ENCODE assay signal across 14 mouse cellular contexts in the genomic region with DNA sequence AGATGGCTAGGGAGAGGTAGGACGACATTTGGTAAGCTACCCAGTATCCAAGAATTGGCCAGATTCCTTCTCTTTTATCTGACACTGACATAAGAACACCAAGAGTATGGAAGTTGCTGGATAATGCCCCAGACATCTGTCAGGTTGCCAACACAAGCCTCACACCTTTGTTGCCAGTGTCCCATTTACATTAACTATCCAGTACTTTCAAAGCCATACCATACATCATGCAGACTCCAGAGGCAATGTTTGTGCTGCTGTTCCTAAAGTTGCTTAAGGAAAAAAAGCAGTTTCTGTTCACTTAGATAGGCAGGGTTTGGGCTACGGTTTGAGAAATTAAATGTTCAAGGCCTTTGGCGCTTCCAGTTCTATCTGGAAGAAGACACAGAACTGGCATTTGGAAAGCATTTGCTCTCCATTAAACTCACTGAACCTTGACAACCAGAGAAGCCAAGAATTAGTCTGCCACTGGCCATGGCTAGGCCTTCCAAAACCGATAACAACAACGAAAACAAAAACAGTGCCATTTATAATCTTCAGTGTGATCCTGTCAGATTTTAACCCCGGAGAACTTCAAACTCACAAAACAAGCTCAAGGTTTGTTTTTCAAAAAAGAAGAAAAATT.
DNase-seq lines count a peak whose midpoint lies in the region; ATAC-seq and TF ChIP-seq lines count a peak whose summit lies in the region.
"Had no signal": no experiment of that assay in that cellular context is flagged by ENCODE, and none has a peak within 500 bp of the region (broad histone marks: within the 10 kb centered on the region; RNA-seq: fewer than 3 reads in every experiment).

No protein-coding gene starts in this region.

- H3K27ac ChIP-seq in hindbrain, embryonic 16.5 days (ENCODE audit: low read depth, low read length), result no peak overlapping the region
- no peak overlapping the region for H3K27ac ChIP-seq in hindbrain, embryonic 13.5 days
- no peak overlapping the region for H3K27ac ChIP-seq in cerebellum, adult 2 months (ENCODE audit: insufficient read depth, low read length)
- H3K27ac ChIP-seq: midbrain, embryonic 15.5 days had no signal

- ATAC-seq in hindbrain, embryonic 16.5 days, result peak; percentile 27; the same call in 1 of the 2 replicates
- ATAC-seq in hindbrain, embryonic 13.5 days (ENCODE audit: low FRiP score), result no peak
- ATAC-seq: intestine, embryonic 16.5 days; midbrain, embryonic 15.5 days had no signal

- H3K4me2 ChIP-seq in hindbrain, embryonic 16.5 days (ENCODE audit: low read length), result no peak overlapping the region
- H3K4me2 ChIP-seq in hindbrain, embryonic 13.5 days, result no peak overlapping the region
- H3K4me2 ChIP-seq: midbrain, embryonic 15.5 days had no signal

- no peak for TF ChIP-seq POLR2A in cerebellum, adult 2 months (IDR thresholded peaks at IDR 0.05; ENCODE audit: borderline replicate concordance, insufficient read depth, low read length)

- 81% methylated on average over 6 of the region's 6 CpGs for WGBS in hindbrain, embryonic 16.5 days
- WGBS in hindbrain, embryonic 13.5 days, result 81% methylated on average over 6 of the region's 6 CpGs
- WGBS in cerebellum, adult 2 months, result 19% methylated on average over 6 of the region's 6 CpGs

- H3K36me3 ChIP-seq in hindbrain, embryonic 16.5 days (ENCODE audit: control insufficient read depth, insufficient read depth, low read length), result no peaks in the 10 kb centered on the region
- H3K36me3 ChIP-seq in hindbrain, embryonic 13.5 days, result no peaks in the 10 kb centered on the region
- H3K36me3 ChIP-seq: midbrain, embryonic 15.5 days had no signal

- H3K9ac ChIP-seq in hindbrain, embryonic 16.5 days (ENCODE audit: low read depth, low read length), result no peak overlapping the region
- no peak overlapping the region for H3K9ac ChIP-seq in hindbrain, embryonic 13.5 days
- H3K9ac ChIP-seq: midbrain, embryonic 15.5 days had no signal

- no peaks in the 10 kb centered on the region for H3K9me3 ChIP-seq in hindbrain, embryonic 16.5 days (ENCODE audit: control insufficient read depth, low read length)
- H3K9me3 ChIP-seq in hindbrain, embryonic 13.5 days, result no peaks in the 10 kb centered on the region
- H3K9me3 ChIP-seq: midbrain, embryonic 15.5 days had no signal

- no peak for TF ChIP-seq CTCF in cerebellum, adult 2 months (IDR thresholded peaks at IDR 0.05; ENCODE audit: borderline replicate concordance, insufficient read depth, low read depth, low read length)

- no peaks in the 10 kb centered on the region for H3K27me3 ChIP-seq in hindbrain, embryonic 16.5 days (replicated peaks; ENCODE audit: control insufficient read depth, insufficient read depth, low read length)
- no peaks in the 10 kb centered on the region for H3K27me3 ChIP-seq in hindbrain, embryonic 13.5 days
- no peaks in the 10 kb centered on the region for H3K27me3 ChIP-seq in cerebellum, adult 2 months (ENCODE audit: control insufficient read depth, insufficient read depth, low read length)
- H3K27me3 ChIP-seq: midbrain, embryonic 15.5 days had no signal

- DNase-seq in ovary, adult 18-20 months (ENCODE audit: low spot score), result peak; percentile 77
- no peak for DNase-seq in ovary, postnatal 14 days (ENCODE audit: low spot score)
- peak; percentile 36 to 49 for DNase-seq in cerebellum, adult 2 months
- DNase-seq in skeletal muscle tissue, adult 2 months (ENCODE audit: low read depth, low spot score), result peak; percentile 20
- DNase-seq in right cerebral cortex, postnatal 14 days, result no peak
- DNase-seq in thymus, postnatal 14 days, result no peak
- DNase-seq: layer of hippocampus, postnatal 36 days; lung, postnatal 36 days; right cerebral cortex, adult 18-20 months had no signal

- H3K4me3 ChIP-seq in hindbrain, embryonic 16.5 days (ENCODE audit: low read length), result no peak overlapping the region
- no peak overlapping the region for H3K4me3 ChIP-seq in hindbrain, embryonic 13.5 days
- H3K4me3 ChIP-seq in cerebellum, adult 2 months (replicated peaks; ENCODE audit: insufficient read depth, low read depth, low read length), result no peak overlapping the region
- H3K4me3 ChIP-seq: erythroblast, embryonic 14.5 days; midbrain, embryonic 15.5 days had no signal

- no peaks in the 10 kb centered on the region for H3K4me1 ChIP-seq in hindbrain, embryonic 16.5 days (ENCODE audit: control insufficient read depth, insufficient read depth, low read depth, low read length)
- H3K4me1 ChIP-seq in hindbrain, embryonic 13.5 days (replicated peaks), result no peaks in the 10 kb centered on the region
- no peaks in the 10 kb centered on the region; the same call in 1 of the 2 replicates for H3K4me1 ChIP-seq in cerebellum, adult 2 months (ENCODE audit: control insufficient read depth, insufficient read depth, low read length)
- H3K4me1 ChIP-seq: midbrain, embryonic 15.5 days had no signal

Comparison
In these comparisons a context has a peak if more than half of its experiments do, and no peak if none do; other contexts are left out.
1. DNase-seq: peak in ovary, adult 18-20 months (single experiment), cerebellum, adult 2 months (2 of 2) and skeletal muscle tissue, adult 2 months (single experiment); none in ovary, postnatal 14 days (single experiment), right cerebral cortex, postnatal 14 days (single experiment) and thymus, postnatal 14 days (single experiment).